Mouse (Mus musculus) intestine, postnatal 0 days (tissue): Measurements from ENCODE around the gene Gbgt1. TPM values are rescaled to one million over a fixed set of nuclear protein-coding genes. Genes with fewer than 3 reads are reported as not detected.

Experiments
- ATAC-seq: fragments of 200-750 bp; cut with Nextera tagmentation; 2 replicates; pipeline ENCODE4 v1.8.0; 2017; ENCODE audit warnings: mild to moderate bottlenecking, moderate TSS enrichment, moderate library complexity
- H3K27ac ChIP-seq: fragments of 300-500 bp; sonication (generic); 2 replicates; pipeline ENCODE4 v1.5.1; 2014; ENCODE audit warnings: mild to moderate bottlenecking, low read depth, low read length, moderate library complexity
- H3K27me3 ChIP-seq: fragments of 300-500 bp; sonication (generic); replicated peaks from 2 replicates; pipeline ENCODE4 v1.6.1; 2014; ENCODE audit warnings: low read length, mixed read lengths; ENCODE audit not compliant: control insufficient read depth, insufficient read depth
- H3K36me3 ChIP-seq: fragments of 300-500 bp; sonication (generic); 2 replicates; pipeline ENCODE4 v1.6.1; 2014; ENCODE audit warnings: mild to moderate bottlenecking, moderate library complexity; ENCODE audit not compliant: control insufficient read depth, insufficient read depth
- H3K4me1 ChIP-seq: fragments of 300-500 bp; sonication (generic); replicated peaks from 2 replicates; pipeline ENCODE4 v1.6.1; 2014; ENCODE audit warnings: antibody characterized with exemption, low read length, mixed read lengths; ENCODE audit not compliant: control insufficient read depth, insufficient read depth
- H3K4me2 ChIP-seq: fragments of 300-500 bp; sonication (generic); replicated peaks from 2 replicates; pipeline ENCODE4 v1.6.1; 2014; ENCODE audit warnings: low read depth, mild to moderate bottlenecking, moderate library complexity
- H3K4me3 ChIP-seq: fragments of 300-500 bp; sonication (generic); 2 replicates; pipeline ENCODE4 v1.5.1; 2014; ENCODE audit warnings: low read depth, low read length
- H3K9ac ChIP-seq: fragments of 300-500 bp; sonication (generic); 2 replicates; pipeline ENCODE4 v1.6.1; 2014; ENCODE audit warnings: mild to moderate bottlenecking, low read depth, low read length
- H3K9me3 ChIP-seq: fragments of 300-500 bp; sonication (generic); 2 replicates; pipeline ENCODE4 v1.6.1; 2016; ENCODE audit warnings: mixed run types; ENCODE audit not compliant: control insufficient read depth
- CTCF ChIP-seq: sonication (generic); IDR thresholded peaks from 2 replicates; pipeline ENCODE4 v1.5.1; 2016; ENCODE audit warnings: low read depth, mild to moderate bottlenecking, control low read depth, antibody characterized with exemption, moderate library complexity
- WGBS: fragments of 180-500 bp; shearing (Covaris S2); extraction: QIAGEN DNeasy Blood & Tissue Kit; methylation state at CpG from one replicate; pipeline ENCODE4 v1.1.7; 2014; 5-methylcytosine and 5-hydroxymethylcytosine counted together
- polyA plus RNA-seq: library from polyadenylated mRNA; unstranded; fragments of >200 nt; fragmentation: Nextera tagmentation; extraction: Ambion mirVana; gene quantifications from 2 replicates; pipeline ENCODE4 v1.2.1, GENCODE M21; 2015

Gene Gbgt1
- polyA plus RNA-seq, 1 experiment from 2014 or later, result 1.6 TPM

DNA sequence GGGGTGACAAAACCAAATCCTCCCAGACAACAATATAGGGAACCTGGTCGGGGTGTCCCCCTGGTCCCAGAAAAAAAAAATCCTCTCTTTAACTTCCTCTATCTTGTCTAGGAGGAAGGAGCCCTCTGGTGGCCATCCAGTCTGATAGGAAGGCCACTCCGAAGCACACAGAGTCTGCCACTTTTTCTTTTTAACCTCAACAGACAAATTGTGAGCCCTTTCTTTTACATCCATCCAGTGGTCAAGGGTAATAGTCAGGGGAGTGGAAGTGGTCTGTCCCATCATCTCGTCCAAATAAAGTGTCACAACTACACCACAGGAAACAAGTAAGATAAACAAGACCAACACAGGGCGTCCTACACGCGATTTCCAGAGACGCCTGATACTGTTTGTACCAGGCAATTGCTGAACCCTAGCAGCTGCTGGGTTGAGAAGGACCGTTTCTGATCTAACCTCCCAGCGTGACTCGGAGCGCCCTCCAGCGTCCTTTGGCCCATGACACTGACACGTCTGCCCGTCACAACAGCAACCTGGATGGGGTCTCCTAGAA lies 1.4 kb upstream of the Gbgt1 start:
- 72% methylated on average over 14 of the region's 14 CpGs for WGBS
- no peak overlapping the region for H3K4me3 ChIP-seq
- TF ChIP-seq CTCF, result peak; percentile 59
- no peak for ATAC-seq
- H3K27me3 ChIP-seq, result no peaks in the 10 kb centered on the region
- no peak overlapping the region for H3K27ac ChIP-seq
- H3K9me3 ChIP-seq, result no peaks in the 10 kb centered on the region
- H3K36me3 ChIP-seq, result no peaks in the 10 kb centered on the region
- H3K9ac ChIP-seq, result no peak overlapping the region
- no peak overlapping the region for H3K4me2 ChIP-seq
- H3K4me1 ChIP-seq, result peaks cover 6% of the 10 kb centered on the region; the same call in 1 of the 2 replicates

DNA sequence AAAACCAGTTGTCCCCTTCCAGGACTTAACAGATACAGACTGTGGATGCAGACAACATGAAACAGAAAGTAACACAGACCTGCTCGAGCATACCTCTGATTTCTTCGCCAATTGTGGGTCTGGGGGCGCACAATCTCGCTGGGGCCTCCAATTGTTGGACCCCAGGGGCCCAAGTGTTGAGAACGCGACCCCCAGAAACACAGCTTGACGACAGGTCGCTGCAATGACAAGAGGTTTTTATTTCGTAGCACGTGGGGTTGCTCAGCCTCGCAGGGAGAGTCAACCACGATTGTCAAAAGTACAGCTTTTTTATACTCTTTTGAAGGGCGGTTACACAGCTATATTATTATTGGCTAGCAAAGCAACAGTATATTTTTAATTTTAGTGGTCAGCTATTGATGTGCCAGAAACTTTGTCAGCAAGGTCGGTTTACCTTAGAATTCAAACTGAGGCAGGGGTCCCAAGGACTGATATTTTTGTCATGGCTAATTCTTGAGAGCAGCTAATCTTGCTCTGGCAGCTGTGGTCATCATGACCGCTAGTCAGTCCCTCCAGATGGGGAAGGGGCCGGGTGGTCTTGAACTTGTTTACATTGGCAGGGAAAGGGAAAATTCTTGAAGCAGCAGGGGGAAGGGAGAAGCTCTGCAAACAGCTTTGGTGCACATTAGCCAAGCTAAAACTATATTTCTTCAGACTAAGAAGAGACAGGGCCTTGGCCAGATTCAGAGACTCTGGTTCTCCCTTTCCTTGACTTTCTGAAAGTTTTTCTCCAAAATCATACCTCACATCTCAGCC lies 693 bp upstream of the Gbgt1 start:
- no peak for TF ChIP-seq CTCF
- Histone ChIP-seq H3K27ac (0 out of 2 replicates have a peak overlapping the region, but pooled peaks have one; percentile 15), H3K27me3 (no peaks in the 10 kb centered on the region), H3K4me3 (no peak overlapping the region), H3K9me3 (no peaks in the 10 kb centered on the region), H3K9ac (no peak overlapping the region), H3K4me1 (peaks cover 6% of the 10 kb centered on the region; the same call in 1 of the 2 replicates), H3K4me2 (no peak overlapping the region), H3K36me3 (no peaks in the 10 kb centered on the region)
- no peak for ATAC-seq
- WGBS, result 77% methylated on average over 16 of the region's 16 CpGs

DNA sequence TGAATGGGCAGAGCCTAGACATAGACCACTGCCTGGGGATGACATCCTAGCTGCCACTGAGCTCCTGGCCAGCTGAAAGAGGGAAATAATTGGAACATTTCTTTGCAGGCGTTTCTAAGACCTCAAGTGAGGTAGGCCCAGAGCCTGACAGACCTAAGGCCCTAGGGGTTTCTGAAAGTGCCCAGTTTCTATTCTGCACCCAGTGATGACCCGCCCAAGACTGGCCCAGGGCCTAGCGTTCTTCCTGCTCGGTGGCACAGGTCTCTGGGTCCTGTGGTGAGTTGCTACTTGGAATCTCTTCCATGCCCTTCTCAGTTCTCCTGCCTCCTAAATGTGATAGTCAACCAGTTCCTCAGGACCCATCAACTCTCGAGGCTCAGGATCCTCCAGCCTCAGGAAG lies 870 bp downstream of the Gbgt1 start:
- peaks cover 6% of the 10 kb centered on the region; the same call in 1 of the 2 replicates for H3K4me1 ChIP-seq
- no peak overlapping the region for H3K9ac ChIP-seq
- no peaks in the 10 kb centered on the region for H3K36me3 ChIP-seq
- H3K9me3 ChIP-seq, result no peaks in the 10 kb centered on the region
- H3K4me2 ChIP-seq, result peak overlapping the region; percentile 48; the same call in 1 of the 2 replicates
- no peak overlapping the region for H3K27ac ChIP-seq
- 87% methylated on average over 5 of the region's 5 CpGs for WGBS
- no peak for ATAC-seq
- H3K4me3 ChIP-seq, result no peak overlapping the region
- no peaks in the 10 kb centered on the region for H3K27me3 ChIP-seq
- TF ChIP-seq CTCF, result no peak

DNA sequence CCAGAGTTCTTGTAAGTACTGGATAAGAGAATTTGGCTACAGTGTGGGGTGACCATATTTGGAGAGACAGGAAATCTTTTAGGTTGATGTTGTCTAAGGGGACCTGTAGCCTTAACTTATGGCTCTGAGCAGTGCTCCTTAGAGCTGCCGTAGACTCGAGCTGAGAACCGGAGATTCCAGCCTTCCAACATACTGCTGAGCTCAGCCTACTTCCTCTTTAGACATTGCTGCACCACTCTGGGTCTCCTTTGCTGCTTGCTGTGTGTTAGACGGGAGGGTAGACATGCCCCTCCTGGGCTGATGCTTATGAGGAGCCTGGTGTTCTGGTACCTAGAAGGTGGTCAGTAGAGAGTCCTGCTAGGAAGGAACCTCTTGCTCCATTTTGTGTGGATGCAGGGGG lies 1.7 kb downstream of the Gbgt1 start:
- Histone ChIP-seq H3K4me1 (peaks cover 6% of the 10 kb centered on the region; the same call in 1 of the 2 replicates), H3K36me3 (no peaks in the 10 kb centered on the region), H3K27ac (no peak overlapping the region), H3K4me3 (no peak overlapping the region), H3K9me3 (no peaks in the 10 kb centered on the region), H3K27me3 (no peaks in the 10 kb centered on the region), H3K9ac (no peak overlapping the region), H3K4me2 (no peak overlapping the region)
- WGBS, result 89% methylated on average over 4 of the region's 4 CpGs
- TF ChIP-seq CTCF, result no peak
- no peak for ATAC-seq

DNA sequence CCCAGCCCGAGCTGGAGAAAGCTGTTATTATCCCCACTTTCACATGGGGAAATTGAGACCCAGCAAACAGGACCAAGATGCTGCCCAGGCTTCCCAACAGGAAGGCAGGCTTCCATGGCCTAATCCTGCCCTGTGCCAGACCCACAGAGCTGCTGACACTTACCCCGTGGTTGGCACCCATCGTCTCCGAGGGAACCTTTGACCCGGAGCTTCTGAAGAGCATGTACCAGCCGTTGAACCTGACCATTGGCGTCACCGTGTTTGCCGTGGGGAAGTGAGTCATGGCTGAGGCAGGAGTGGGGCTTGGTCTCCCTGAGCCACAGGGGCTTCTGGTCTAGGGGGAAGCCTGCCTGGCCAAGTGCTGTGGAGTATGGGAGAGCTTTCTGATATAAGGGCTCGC lies 6.3 kb downstream of the Gbgt1 start:
- no peak for TF ChIP-seq CTCF
- H3K4me2 ChIP-seq, result no peak overlapping the region
- H3K4me3 ChIP-seq, result no peak overlapping the region
- no peak for ATAC-seq
- H3K4me1 ChIP-seq, result no peaks in the 10 kb centered on the region
- no peaks in the 10 kb centered on the region for H3K27me3 ChIP-seq
- no peak overlapping the region for H3K27ac ChIP-seq
- no peaks in the 10 kb centered on the region for H3K9me3 ChIP-seq
- 81% methylated on average over 10 of the region's 10 CpGs for WGBS
- no peak overlapping the region for H3K9ac ChIP-seq
- 0 out of 2 replicates have a peak, but pooled peaks cover 5% of the 10 kb centered on the region for H3K36me3 ChIP-seq

GRCm38 (mm10) chr2:28504676-28505075 lies 8.0 kb downstream of the Gbgt1 start:
- H3K27me3 ChIP-seq, result no peaks in the 10 kb centered on the region
- no peaks in the 10 kb centered on the region for H3K9me3 ChIP-seq
- H3K9ac ChIP-seq, result no peak overlapping the region
- no peak overlapping the region for H3K4me2 ChIP-seq
- no peak overlapping the region for H3K27ac ChIP-seq
- no peaks in the 10 kb centered on the region for H3K4me1 ChIP-seq
- H3K36me3 ChIP-seq, result 0 out of 2 replicates have a peak, but pooled peaks cover 5% of the 10 kb centered on the region
- 92% methylated on average over 13 of the region's 13 CpGs for WGBS
- no peak for ATAC-seq
- TF ChIP-seq CTCF, result no peak
- no peak overlapping the region for H3K4me3 ChIP-seq
